Mouse (Mus musculus) thymus, adult 2 months (tissue): ENCODE results near the gene Gpr157.

ENCODE experiments used
- CTCF ChIP-seq: fragments of 200-500 bp; IDR thresholded peaks from 2 replicates; pipeline ENCODE4 v1.5.1; 2012; ENCODE audit warnings: mild to moderate bottlenecking, control low read depth, low read length, moderate library complexity, borderline replicate concordance; ENCODE audit not compliant: control insufficient read depth, poor library complexity, insufficient read depth; ENCODE audit errors: extremely low read depth
- POLR2A ChIP-seq: fragments of 200-500 bp; IDR thresholded peaks from 2 replicates; pipeline ENCODE4 v1.6.1; 2012; ENCODE audit warnings: mild to moderate bottlenecking, low read length, control low read depth, moderate library complexity; ENCODE audit not compliant: control insufficient read depth, poor library complexity, insufficient read depth; ENCODE audit errors: extremely low read depth

DNA sequence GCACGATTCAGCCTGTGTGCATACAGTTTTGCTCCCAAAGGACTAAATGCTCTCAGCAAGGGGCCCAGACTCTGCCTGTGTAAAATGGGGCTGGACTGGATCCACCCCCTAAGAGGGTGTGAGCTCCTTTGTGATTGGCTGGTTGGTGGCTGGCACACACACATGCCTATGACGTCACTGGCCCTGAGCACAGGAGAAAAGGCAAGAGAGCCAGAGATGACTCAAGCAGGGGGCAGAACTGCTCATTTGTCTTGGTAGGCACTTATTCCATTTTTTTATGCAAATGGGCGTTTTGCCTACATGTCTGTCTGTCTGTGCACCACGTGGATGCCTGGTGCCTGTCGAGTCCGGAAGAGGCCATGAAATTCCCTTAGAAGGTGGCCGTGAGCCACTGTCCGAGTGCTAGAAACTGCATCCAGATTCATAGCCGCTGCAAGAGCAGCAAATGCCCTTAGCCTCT, 50.9 kb downstream of the Gpr157 start:
- TF ChIP-seq CTCF (no peak), POLR2A (no peak)
